Mouse (Mus musculus) liver, embryonic 12.5 days (tissue): ENCODE measurements at regions not wholly inside any gene's neighbourhood (a gene's known extent, or its start where the extent isn't known, plus 50 kb on each side); places are given as distances from the start of the nearest gene placed in this dataset.

Experiments used
- ATAC-seq: fragments of 200-750 bp; cut with Nextera tagmentation; 2 replicates; pipeline ENCODE4 v1.8.0; 2017; ENCODE audit warnings: moderate number of reproducible peaks, mild to moderate bottlenecking, moderate library complexity
- H3K27ac ChIP-seq: fragments of 300-500 bp; sonication (generic); 2 replicates; pipeline ENCODE4 v1.5.1; 2016; ENCODE audit warnings: mild to moderate bottlenecking
- H3K27me3 ChIP-seq: fragments of 300-500 bp; sonication (generic); replicated peaks from 2 replicates; pipeline ENCODE4 v1.6.1; 2016; ENCODE audit warnings: mild to moderate bottlenecking, moderate library complexity
- H3K36me3 ChIP-seq: fragments of 300-500 bp; sonication (generic); 2 replicates; pipeline ENCODE4 v1.6.1; 2016; ENCODE audit warnings: mild to moderate bottlenecking, moderate library complexity
- H3K4me1 ChIP-seq: fragments of 300-500 bp; sonication (generic); 2 replicates; pipeline ENCODE4 v1.6.1; 2016
- H3K4me2 ChIP-seq: fragments of 300-500 bp; sonication (generic); 2 replicates; pipeline ENCODE4 v1.6.1; 2016; ENCODE audit warnings: mild to moderate bottlenecking, moderate library complexity
- H3K4me3 ChIP-seq: fragments of 300-500 bp; sonication (generic); 2 replicates; pipeline ENCODE4 v1.5.1; 2016; ENCODE audit warnings: mild to moderate bottlenecking, moderate library complexity
- H3K9ac ChIP-seq: fragments of 300-500 bp; sonication (generic); 2 replicates; pipeline ENCODE4 v1.6.1; 2016; ENCODE audit warnings: mild to moderate bottlenecking, moderate library complexity
- H3K9me3 ChIP-seq: fragments of 300-500 bp; sonication (generic); replicated peaks from 2 replicates; pipeline ENCODE4 v1.6.1; 2016; ENCODE audit warnings: mild to moderate bottlenecking, moderate library complexity
- WGBS: fragments of 180-500 bp; shearing (Covaris S2); methylation state at CpG from one replicate; pipeline ENCODE4 v1.1.7; 2016; ENCODE audit not compliant: insufficient replicate concordance; 5-methylcytosine and 5-hydroxymethylcytosine counted together

DNA sequence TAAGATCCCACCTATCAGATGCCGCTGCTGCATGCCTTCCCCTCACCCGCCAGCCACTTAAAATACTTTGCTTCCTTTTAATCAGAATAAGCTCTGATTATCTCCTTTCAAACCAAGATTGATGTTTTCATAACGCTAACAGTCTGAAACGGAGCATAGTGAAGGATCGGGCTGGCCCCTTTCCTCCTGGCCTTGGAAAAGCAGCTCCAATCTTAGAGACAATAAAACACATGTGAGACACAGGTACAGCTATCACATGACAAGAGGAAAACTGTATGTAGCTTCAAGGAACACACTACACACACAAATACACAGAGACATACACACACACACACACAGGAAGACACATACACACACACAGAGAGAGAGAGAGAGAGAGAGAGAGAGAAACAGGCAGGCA is 165.3 kb upstream of the Rnf32 start:
- no peak for ATAC-seq

GRCm38 (mm10) chr5:29029957-29030356 is 165.8 kb upstream of the Rnf32 start:
- ATAC-seq, result no peak
- WGBS, result 55% methylated on average over 5 of the region's 5 CpGs
- Histone ChIP-seq H3K4me3 (no peak overlapping the region), H3K9ac (no peak overlapping the region), H3K27ac (no peak overlapping the region), H3K36me3 (no peaks in the 10 kb centered on the region), H3K9me3 (no peaks in the 10 kb centered on the region), H3K27me3 (no peaks in the 10 kb centered on the region), H3K4me1 (no peaks in the 10 kb centered on the region), H3K4me2 (no peak overlapping the region)

More for the DNA sequence above, 165.3 kb upstream of the Rnf32 start:
- Histone ChIP-seq H3K27ac (no peak overlapping the region), H3K4me2 (no peak overlapping the region), H3K4me1 (no peaks in the 10 kb centered on the region), H3K36me3 (no peaks in the 10 kb centered on the region), H3K9me3 (no peaks in the 10 kb centered on the region), H3K4me3 (no peak overlapping the region), H3K27me3 (no peaks in the 10 kb centered on the region), H3K9ac (no peak overlapping the region)
- 45% methylated on average over 5 of the region's 5 CpGs for WGBS

DNA sequence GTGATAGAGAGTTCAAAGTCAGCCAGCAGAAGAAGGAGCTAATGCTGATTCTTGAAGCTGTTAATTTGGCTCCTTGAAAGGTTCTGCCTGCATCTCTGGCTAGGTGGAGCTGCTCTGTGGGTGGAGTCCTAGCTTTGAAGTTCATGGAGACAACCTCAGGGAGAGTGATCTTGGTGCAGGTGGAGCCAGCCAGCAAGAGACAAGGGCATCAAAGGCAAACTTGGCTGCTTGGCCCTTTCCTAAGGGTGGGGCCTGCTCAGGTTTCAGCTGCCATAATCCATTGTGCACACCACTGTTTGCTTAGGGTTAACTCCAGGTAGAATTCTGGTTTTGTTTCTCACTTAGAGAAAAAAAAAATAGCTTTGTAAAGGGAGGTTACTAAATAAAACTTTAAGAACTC is 170.7 kb upstream of the Rnf32 start:
- no peak for ATAC-seq
- Histone ChIP-seq H3K27ac (no peak overlapping the region), H3K9ac (no peak overlapping the region), H3K4me3 (no peak overlapping the region), H3K4me1 (no peaks in the 10 kb centered on the region), H3K4me2 (no peak overlapping the region), H3K27me3 (no peaks in the 10 kb centered on the region), H3K9me3 (no peaks in the 10 kb centered on the region), H3K36me3 (no peaks in the 10 kb centered on the region)

- H3K4me2 ChIP-seq, result no peak overlapping the region
- no peaks in the 10 kb centered on the region for H3K9me3 ChIP-seq
- WGBS, result 57% methylated on average over 2 of the region's 2 CpGs
- H3K9ac ChIP-seq, result no peak overlapping the region
- H3K36me3 ChIP-seq, result no peaks in the 10 kb centered on the region
- H3K4me3 ChIP-seq, result no peak overlapping the region
- H3K27me3 ChIP-seq, result no peaks in the 10 kb centered on the region
- no peaks in the 10 kb centered on the region for H3K4me1 ChIP-seq
- no peak overlapping the region for H3K27ac ChIP-seq
- no peak for ATAC-seq
Measured at GRCm38 (mm10) chr5:28992796-28993195, 203.0 kb upstream of the Rnf32 start.

GRCm38 (mm10) chr5:28979932-28980331 is 215.9 kb upstream of the Rnf32 start:
- no peak overlapping the region for H3K27ac ChIP-seq
- H3K9ac ChIP-seq, result no peak overlapping the region
- no peaks in the 10 kb centered on the region for H3K4me1 ChIP-seq
- ATAC-seq, result no peak
- H3K4me2 ChIP-seq, result no peak overlapping the region
- 21% methylated on average over 1 of the region's 1 CpGs for WGBS
- H3K36me3 ChIP-seq, result no peaks in the 10 kb centered on the region
- H3K4me3 ChIP-seq, result no peak overlapping the region
- H3K27me3 ChIP-seq, result no peaks in the 10 kb centered on the region
- H3K9me3 ChIP-seq, result no peaks in the 10 kb centered on the region

DNA sequence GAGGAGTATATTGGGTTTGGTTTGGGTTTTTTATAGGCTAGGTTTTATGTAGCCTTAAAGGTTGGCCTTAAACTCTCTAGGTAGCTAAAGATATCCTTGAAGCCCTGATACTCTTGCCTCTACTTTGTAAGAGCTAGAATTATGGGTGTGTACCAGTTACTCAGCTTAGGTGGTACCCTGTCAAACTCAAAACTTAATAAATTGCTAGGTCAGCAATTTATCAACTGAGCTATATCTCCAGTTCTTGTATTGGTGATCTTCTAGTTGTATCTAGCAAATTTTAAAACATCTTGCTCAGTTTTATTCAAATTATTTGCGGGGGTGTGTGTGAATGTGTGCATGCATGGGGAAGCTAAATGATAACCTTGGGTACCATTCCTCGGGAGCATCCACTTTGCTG is 225.4 kb upstream of the Rnf32 start:
- H3K4me1 ChIP-seq, result no peaks in the 10 kb centered on the region
- ATAC-seq, result no peak
- no peaks in the 10 kb centered on the region for H3K9me3 ChIP-seq
- no peak overlapping the region for H3K4me2 ChIP-seq
- H3K9ac ChIP-seq, result no peak overlapping the region
- H3K4me3 ChIP-seq, result no peak overlapping the region
- H3K36me3 ChIP-seq, result no peaks in the 10 kb centered on the region
- 52% methylated on average over 2 of the region's 2 CpGs for WGBS
- H3K27ac ChIP-seq, result no peak overlapping the region
- H3K27me3 ChIP-seq, result no peaks in the 10 kb centered on the region

DNA sequence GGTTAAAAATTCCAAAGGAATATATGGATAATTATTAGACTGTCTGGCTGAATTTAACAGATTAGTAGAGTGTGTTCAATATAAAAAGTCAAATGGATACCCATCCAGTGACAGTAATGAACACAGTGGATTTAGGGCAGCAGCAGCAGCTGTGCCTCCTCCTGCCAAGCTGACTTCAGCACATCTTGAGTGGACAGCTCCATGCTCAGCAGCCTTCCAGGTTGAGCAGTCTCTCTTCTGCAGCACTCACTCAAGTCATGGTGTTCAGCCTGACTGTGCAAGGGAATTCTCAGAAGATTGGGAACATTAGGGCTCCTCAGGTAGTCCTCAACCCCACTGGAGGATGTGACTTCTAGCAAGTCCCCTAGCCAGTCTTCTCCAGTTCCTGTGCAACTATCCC is 240.8 kb upstream of the Rnf32 start:
- no peak overlapping the region for H3K4me3 ChIP-seq
- H3K27ac ChIP-seq, result no peak overlapping the region
- H3K9ac ChIP-seq, result no peak overlapping the region
- no peaks in the 10 kb centered on the region for H3K27me3 ChIP-seq
- no peaks in the 10 kb centered on the region for H3K9me3 ChIP-seq
- no peak overlapping the region for H3K4me2 ChIP-seq
- ATAC-seq, result no peak
- H3K36me3 ChIP-seq, result no peaks in the 10 kb centered on the region
- no peaks in the 10 kb centered on the region for H3K4me1 ChIP-seq

GRCm38 (mm10) chr5:28947465-28947864 is 248.3 kb upstream of the Rnf32 start:
- no peak overlapping the region for H3K4me3 ChIP-seq
- no peaks in the 10 kb centered on the region for H3K27me3 ChIP-seq
- no peak overlapping the region for H3K27ac ChIP-seq
- no peak overlapping the region for H3K4me2 ChIP-seq
- no peak overlapping the region for H3K9ac ChIP-seq
- WGBS, result 43% methylated on average over 4 of the region's 4 CpGs
- ATAC-seq, result no peak
- H3K36me3 ChIP-seq, result no peaks in the 10 kb centered on the region
- H3K9me3 ChIP-seq, result no peaks in the 10 kb centered on the region
- H3K4me1 ChIP-seq, result no peaks in the 10 kb centered on the region

DNA sequence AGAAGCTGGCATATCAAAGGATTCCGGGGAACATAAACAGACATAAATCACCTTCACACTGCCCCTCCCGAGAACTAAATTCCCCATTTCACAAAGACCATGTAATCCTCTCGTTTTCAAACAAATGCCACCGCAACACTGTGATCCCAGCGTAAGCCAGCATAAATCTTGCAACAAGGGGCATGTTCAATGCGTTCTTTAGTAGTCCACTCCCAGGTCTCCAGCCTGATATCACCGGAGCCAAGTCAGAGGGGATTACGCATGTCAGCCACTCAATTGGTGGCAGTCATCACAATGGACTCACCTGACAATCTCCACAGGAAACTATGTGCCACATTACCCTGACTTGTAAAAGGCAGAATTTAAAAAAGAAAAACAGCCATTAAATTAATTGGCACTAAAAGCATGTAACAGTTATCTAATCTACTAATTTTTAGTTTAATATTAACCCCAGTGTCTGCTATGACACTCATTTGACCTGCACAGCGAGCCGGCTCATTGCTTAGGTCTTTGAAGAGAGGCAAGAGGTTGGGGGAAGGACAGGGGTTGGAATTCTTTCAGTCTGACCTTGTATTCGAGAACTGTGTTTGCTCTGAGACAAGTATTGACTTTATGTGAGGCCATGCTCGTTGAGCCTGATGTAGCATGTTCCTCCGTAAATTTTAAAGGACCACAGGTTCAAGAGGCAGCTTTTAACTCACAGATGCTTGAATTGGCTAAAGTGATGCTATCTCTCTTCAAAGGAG is 252.0 kb upstream of the Rnf32 start:
- Histone ChIP-seq H3K4me2 (no peak overlapping the region), H3K27ac (no peak overlapping the region), H3K9me3 (no peaks in the 10 kb centered on the region), H3K36me3 (no peaks in the 10 kb centered on the region), H3K4me3 (no peak overlapping the region), H3K9ac (no peak overlapping the region), H3K4me1 (no peaks in the 10 kb centered on the region), H3K27me3 (no peaks in the 10 kb centered on the region)
- ATAC-seq, result no peak
- 64% methylated on average over 13 of the region's 13 CpGs for WGBS

GRCm38 (mm10) chr5:28940972-28941371 is 254.8 kb upstream of the Rnf32 start:
- H3K9ac ChIP-seq, result no peak overlapping the region
- no peaks in the 10 kb centered on the region for H3K9me3 ChIP-seq
- no peak overlapping the region for H3K27ac ChIP-seq
- no peak overlapping the region for H3K4me3 ChIP-seq
- no peak overlapping the region for H3K4me2 ChIP-seq
- no peaks in the 10 kb centered on the region for H3K27me3 ChIP-seq
- H3K36me3 ChIP-seq, result no peaks in the 10 kb centered on the region
- 69% methylated on average over 5 of the region's 5 CpGs for WGBS
- ATAC-seq, result no peak
- no peaks in the 10 kb centered on the region for H3K4me1 ChIP-seq

GRCm38 (mm10) chr5:28919296-28920063 is 276.3 kb upstream of the Rnf32 start:
- no peak for ATAC-seq
- H3K36me3 ChIP-seq, result no peaks in the 10 kb centered on the region
- no peak overlapping the region for H3K9ac ChIP-seq
- 66% methylated on average over 4 of the region's 4 CpGs for WGBS
- no peaks in the 10 kb centered on the region for H3K27me3 ChIP-seq
- no peak overlapping the region for H3K27ac ChIP-seq
- H3K4me2 ChIP-seq, result no peak overlapping the region
- no peak overlapping the region for H3K4me3 ChIP-seq
- H3K4me1 ChIP-seq, result no peaks in the 10 kb centered on the region
- no peaks in the 10 kb centered on the region for H3K9me3 ChIP-seq

GRCm38 (mm10) chr5:28904500-28904899 is 291.3 kb upstream of the Rnf32 start:
- Histone ChIP-seq H3K27ac (no peak overlapping the region), H3K4me2 (no peak overlapping the region), H3K9me3 (no peaks in the 10 kb centered on the region), H3K4me1 (no peaks in the 10 kb centered on the region), H3K9ac (no peak overlapping the region), H3K4me3 (no peak overlapping the region), H3K36me3 (no peaks in the 10 kb centered on the region), H3K27me3 (no peaks in the 10 kb centered on the region)
- WGBS, result 43% methylated on average over 4 of the region's 4 CpGs
- ATAC-seq, result no peak
